Mouse (Mus musculus): ENCODE data around the gene Fkbp2.

DNA sequence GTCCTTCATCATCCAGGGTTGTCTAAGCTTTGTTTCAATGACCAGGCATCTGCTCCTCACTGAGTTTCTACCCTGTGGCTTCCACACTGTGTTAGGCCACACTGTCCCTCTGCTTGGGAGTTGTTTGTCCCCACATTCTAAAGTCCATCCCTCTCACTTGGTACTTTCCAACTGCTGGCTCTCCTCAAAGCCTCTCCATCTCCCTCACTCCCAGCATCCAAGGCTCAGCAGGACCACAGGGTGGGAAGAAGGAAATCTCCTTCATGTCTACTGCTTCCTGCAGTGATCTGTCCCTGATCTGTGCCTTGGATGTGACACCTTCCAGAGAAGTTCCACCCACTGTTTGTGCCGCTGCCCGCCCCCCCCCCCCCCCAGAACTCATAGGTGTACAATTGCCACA lies 49.3 kb downstream of the Fkbp2 start:
- no peak for TF ChIP-seq POLR2A (IDR thresholded peaks at IDR 0.05; ENCODE audit: control insufficient read depth, low read depth, low read length)
- no peak for TF ChIP-seq CTCF (IDR thresholded peaks at IDR 0.05; ENCODE audit: control insufficient read depth, insufficient read depth, insufficient replicate concordance, low read depth, low read length)

Measured in testis, adult 2 months (tissue).